Mouse (Mus musculus): ENCODE data around the gene Hira. TPM values are rescaled to one million over a fixed set of nuclear protein-coding genes. Genes with fewer than 3 reads are reported as not detected.
"Not testable (repeated sequence)": the region's sequence is repeated elsewhere in the genome, so short reads cannot be mapped to it uniquely, and the experiment has no call there.

Hira gene
- polyA plus RNA-seq, 1 experiment from 2014 or later, result 17.5 TPM

DNA sequence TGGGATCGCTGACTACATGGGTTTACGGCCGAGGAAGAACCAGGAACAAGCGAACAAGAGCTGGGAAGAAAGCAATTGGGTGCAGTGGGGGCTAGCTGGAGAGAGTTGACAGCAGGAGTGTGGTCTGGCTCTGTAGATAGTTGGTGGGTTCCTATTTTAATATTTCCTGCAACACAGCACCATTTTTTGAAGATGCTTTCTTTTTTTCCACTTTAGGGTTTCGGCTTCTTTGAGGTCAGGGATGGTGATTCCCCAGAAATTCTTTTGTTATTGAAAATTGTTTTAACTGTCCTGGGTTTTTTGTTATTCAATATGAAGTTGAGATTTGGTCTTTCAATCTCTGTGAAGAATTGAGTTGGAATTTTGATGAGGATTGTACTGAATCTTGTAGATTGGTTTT is 110.0 kb downstream of the Hira start:
- Histone ChIP-seq H3K4me1 (no peaks in the 10 kb centered on the region), H3K4me2 (no peak overlapping the region), H3K27ac (replicated peaks) (no peak overlapping the region), H3K4me3 (replicated peaks) (no peak overlapping the region), H3K36me3 (no peaks in the 10 kb centered on the region), H3K9ac (replicated peaks) (no peak overlapping the region), H3K27me3 (replicated peaks) (no peaks in the 10 kb centered on the region), H3K9me3 (replicated peaks) (no peaks in the 10 kb centered on the region)
- ATAC-seq (ENCODE audit: low FRiP score), result no peak
- WGBS, result 93% methylated on average over 5 of the region's 5 CpGs

DNA sequence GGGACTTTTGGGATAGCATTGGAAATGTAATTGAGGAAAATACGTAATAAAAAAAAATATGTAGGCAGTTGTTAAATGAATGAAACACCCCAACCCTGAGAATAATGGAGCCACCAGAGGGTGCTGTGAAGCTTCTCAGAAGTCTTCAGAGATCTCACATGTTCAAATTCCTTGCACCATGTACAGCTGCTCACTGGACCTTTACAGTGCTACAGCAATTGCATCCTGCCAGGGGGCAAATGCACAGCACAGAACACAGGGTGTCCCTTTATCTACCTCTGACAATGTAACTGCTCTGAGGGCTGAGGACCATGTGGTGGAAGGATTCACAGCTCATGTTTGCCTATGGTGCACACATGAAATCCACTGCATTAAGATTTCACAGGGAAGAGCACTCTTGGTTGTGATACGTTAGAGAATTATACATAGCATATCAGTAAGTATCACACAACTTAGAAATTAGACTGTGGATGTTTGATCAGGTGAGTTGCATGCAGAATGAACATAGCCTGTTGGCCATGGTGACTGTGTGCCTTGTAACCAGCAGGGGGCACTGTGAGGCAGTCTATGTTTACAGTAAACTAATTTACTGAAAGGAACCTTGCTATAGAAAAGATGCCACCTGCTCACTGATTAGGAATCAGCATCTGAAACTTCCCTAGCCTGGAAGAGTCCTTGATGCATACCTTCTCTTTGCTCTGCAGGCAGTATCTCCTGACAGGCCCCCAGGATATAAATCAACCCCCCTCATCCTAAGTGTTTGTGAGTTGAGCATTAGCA is 126.0 kb downstream of the Hira start:
- not testable (repeated sequence) for H3K9ac ChIP-seq (replicated peaks); H3K9me3 ChIP-seq (replicated peaks); H3K4me2 ChIP-seq; H3K36me3 ChIP-seq; H3K27ac ChIP-seq (replicated peaks); H3K27me3 ChIP-seq (replicated peaks); H3K4me1 ChIP-seq; ATAC-seq (ENCODE audit: low FRiP score); H3K4me3 ChIP-seq (replicated peaks)
- WGBS, result 32% methylated on average over 2 of the region's 2 CpGs

DNA sequence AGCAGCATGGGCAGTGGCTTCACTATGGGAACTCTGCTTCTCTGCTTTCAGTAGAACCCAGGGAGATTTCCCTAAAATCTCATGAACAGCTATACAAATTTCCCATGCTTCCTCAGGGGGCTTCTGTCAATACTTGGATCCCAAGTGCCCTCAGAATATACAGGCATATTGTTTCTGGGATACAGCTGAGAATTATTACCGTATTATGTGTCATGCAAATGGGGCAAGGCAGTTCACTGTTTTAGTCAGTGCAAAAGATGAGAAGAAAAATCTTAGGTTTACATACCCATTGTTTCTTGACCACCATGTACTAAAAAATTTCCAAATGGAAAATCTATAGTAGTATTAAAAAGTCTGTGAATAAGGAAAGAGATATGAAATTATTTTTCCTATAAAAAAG is 126.9 kb downstream of the Hira start:
- Histone ChIP-seq H3K4me2 (no peak overlapping the region), H3K27me3 (replicated peaks) (no peaks in the 10 kb centered on the region), H3K4me1 (no peaks in the 10 kb centered on the region), H3K9ac (replicated peaks) (no peak overlapping the region), H3K36me3 (no peaks in the 10 kb centered on the region), H3K9me3 (replicated peaks) (no peaks in the 10 kb centered on the region), H3K4me3 (replicated peaks) (no peak overlapping the region), H3K27ac (replicated peaks) (no peak overlapping the region)
- no peak for ATAC-seq (ENCODE audit: low FRiP score)
- 96% methylated on average over 1 of the region's 1 CpGs for WGBS

DNA sequence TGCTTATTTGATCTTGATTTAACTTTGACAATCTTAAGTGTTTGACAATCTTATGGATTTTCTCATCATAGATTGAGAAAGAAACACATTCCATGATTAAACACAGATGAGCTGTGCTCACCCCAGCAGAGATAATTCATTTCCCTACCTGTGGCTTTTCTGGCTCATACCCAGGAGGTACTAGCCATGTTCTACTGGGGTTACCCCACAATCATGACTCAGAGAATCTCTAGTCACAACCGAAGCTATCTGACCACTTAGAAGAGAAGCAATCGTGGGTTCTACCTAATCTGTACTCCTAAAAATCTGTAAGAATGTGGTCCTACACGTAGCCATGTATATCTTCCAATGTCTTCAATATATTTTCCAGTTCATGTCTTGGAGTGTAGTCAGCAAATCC is 128.5 kb downstream of the Hira start:
- H3K4me1 ChIP-seq, result no peaks in the 10 kb centered on the region
- H3K4me3 ChIP-seq (replicated peaks), result no peak overlapping the region
- H3K9me3 ChIP-seq (replicated peaks), result no peaks in the 10 kb centered on the region
- H3K27me3 ChIP-seq (replicated peaks), result no peaks in the 10 kb centered on the region
- H3K36me3 ChIP-seq, result no peaks in the 10 kb centered on the region
- no peak for ATAC-seq (ENCODE audit: low FRiP score)
- 80% methylated on average over 3 of the region's 3 CpGs for WGBS
- no peak overlapping the region for H3K4me2 ChIP-seq
- no peak overlapping the region for H3K27ac ChIP-seq (replicated peaks)
- no peak overlapping the region for H3K9ac ChIP-seq (replicated peaks)

DNA sequence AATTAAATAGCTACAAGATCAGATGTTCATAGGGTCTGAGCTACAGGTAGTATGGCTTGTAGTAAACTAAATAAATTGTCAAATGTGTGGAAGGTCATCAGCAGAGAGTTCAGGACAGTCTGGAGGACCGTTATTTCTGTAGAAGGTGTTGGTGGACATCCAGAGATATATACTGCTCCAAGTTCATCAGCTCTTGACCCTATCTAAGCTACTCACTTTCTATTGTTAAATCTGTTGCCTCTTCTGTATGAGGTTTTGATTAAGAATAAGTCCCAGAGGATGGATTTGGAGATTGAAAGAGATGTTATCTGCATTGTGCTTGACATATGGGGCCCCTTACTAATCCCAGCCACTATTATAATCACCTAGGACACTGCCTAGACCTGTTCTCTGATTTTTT is 129.9 kb downstream of the Hira start:
- no peak for ATAC-seq (ENCODE audit: low FRiP score)
- Histone ChIP-seq H3K27me3 (replicated peaks) (no peaks in the 10 kb centered on the region), H3K4me2 (no peak overlapping the region), H3K36me3 (no peaks in the 10 kb centered on the region), H3K9ac (replicated peaks) (no peak overlapping the region), H3K4me3 (replicated peaks) (no peak overlapping the region), H3K9me3 (replicated peaks) (no peaks in the 10 kb centered on the region), H3K27ac (replicated peaks) (no peak overlapping the region), H3K4me1 (no peaks in the 10 kb centered on the region)
- 97% methylated on average over 1 of the region's 1 CpGs for WGBS

DNA sequence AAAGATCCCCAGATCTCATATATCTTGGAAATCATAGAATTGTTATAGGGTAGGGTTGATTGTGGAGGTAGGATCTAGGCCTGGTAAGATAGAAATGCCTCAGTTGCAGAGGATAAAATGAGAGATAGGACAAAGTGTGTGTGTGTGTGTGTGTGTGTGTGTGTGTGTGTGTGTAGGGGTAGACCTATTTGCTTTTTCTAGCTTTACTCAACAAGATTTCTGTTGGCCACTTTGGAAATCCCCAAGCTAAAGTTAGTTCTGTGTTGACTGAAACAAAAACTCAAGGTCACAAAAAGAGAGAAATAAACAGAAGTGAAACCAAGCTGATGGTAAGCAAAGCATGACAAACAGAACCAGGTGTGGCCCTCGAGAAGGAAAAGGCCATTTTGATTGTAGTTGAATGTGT is 130.4 kb downstream of the Hira start:
- not testable (repeated sequence) for ATAC-seq (ENCODE audit: low FRiP score); H3K27ac ChIP-seq (replicated peaks); H3K4me3 ChIP-seq (replicated peaks); H3K36me3 ChIP-seq; H3K4me1 ChIP-seq; H3K9ac ChIP-seq (replicated peaks); H3K27me3 ChIP-seq (replicated peaks); H3K9me3 ChIP-seq (replicated peaks); H3K4me2 ChIP-seq
- 62% methylated on average over 1 of the region's 1 CpGs for WGBS

DNA sequence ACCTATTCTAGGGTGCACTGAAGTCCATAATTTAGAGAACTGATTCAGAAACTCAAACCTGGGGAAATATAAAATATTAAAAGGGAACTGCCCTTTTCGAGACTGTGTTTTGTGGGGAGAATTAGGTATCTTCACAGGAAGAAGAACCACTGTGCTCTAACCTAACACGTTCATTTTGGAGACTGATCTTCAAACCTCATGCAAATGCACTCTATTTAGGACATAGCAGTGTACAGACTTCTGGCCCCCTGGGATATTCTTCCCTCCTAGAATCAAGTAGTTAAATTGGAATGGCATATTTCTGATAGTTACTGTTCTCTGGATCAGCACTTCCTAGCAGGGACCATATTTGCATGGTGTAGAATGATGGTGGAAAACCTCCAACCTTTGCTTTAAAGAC is 133.9 kb downstream of the Hira start:
- no peaks in the 10 kb centered on the region for H3K36me3 ChIP-seq
- H3K27ac ChIP-seq (replicated peaks), result no peak overlapping the region
- WGBS, result 79% methylated on average over 2 of the region's 2 CpGs
- H3K9ac ChIP-seq (replicated peaks), result no peak overlapping the region
- no peak overlapping the region for H3K4me2 ChIP-seq
- H3K27me3 ChIP-seq (replicated peaks), result no peaks in the 10 kb centered on the region
- H3K4me3 ChIP-seq (replicated peaks), result no peak overlapping the region
- no peak for ATAC-seq (ENCODE audit: low FRiP score)
- no peaks in the 10 kb centered on the region for H3K4me1 ChIP-seq
- no peaks in the 10 kb centered on the region for H3K9me3 ChIP-seq (replicated peaks)

DNA sequence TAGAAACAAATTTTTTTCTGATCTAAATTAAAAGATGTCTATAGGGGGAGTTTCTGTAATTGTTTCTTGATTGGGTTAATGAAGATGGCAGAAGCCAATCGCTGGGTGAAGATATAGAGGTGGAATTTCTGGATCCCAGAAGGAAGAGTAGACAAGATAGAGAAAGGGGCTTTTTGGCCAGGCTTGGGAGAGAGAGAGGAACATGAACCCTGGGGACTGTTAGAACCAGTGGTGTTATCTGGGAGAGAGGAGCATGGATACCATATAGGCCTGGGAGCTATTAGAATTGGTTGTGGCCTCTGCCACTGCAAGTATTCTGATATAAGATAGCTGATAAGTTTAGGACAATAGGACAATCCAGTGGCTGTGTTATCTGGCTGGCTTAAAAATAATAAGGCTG is 136.7 kb downstream of the Hira start:
- Histone ChIP-seq H3K9ac (replicated peaks) (no peak overlapping the region), H3K27me3 (replicated peaks) (no peaks in the 10 kb centered on the region), H3K9me3 (replicated peaks) (no peaks in the 10 kb centered on the region), H3K4me1 (no peaks in the 10 kb centered on the region), H3K4me3 (replicated peaks) (no peak overlapping the region), H3K36me3 (no peaks in the 10 kb centered on the region), H3K27ac (replicated peaks) (no peak overlapping the region), H3K4me2 (no peak overlapping the region)
- ATAC-seq (ENCODE audit: low FRiP score), result no peak
- 72% methylated on average over 1 of the region's 1 CpGs for WGBS

DNA sequence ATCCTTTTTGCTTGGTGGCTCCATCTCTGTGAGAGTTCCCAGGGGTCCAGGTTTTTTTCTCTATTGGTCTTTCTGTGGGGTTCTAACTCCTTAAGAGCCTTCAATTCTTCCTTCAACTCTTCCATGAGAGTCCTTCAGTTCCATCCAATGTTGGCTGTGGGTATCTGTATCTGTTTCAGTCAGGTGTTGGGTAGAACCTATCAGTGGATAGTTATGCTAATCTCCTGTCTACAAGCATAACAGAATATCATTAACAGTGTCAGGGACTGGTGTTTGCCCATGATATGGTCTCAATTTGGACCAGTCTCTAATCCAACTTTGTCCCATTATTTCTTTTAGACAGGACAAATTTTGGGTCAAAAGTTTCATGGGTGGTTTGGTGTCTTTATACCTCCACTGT is 137.8 kb downstream of the Hira start:
- no peaks in the 10 kb centered on the region for H3K36me3 ChIP-seq
- H3K9me3 ChIP-seq (replicated peaks), result no peaks in the 10 kb centered on the region
- H3K4me2 ChIP-seq, result no peak overlapping the region
- no peaks in the 10 kb centered on the region for H3K4me1 ChIP-seq
- no peak for ATAC-seq (ENCODE audit: low FRiP score)
- no peaks in the 10 kb centered on the region for H3K27me3 ChIP-seq (replicated peaks)
- no peak overlapping the region for H3K4me3 ChIP-seq (replicated peaks)
- H3K27ac ChIP-seq (replicated peaks), result no peak overlapping the region
- H3K9ac ChIP-seq (replicated peaks), result no peak overlapping the region

Other genes with a start within 250 kb of the Hira start
- gene Sept5, start 247.1 kb upstream of the Hira start, polyA plus RNA-seq (2015; fragmentation: Nextera tagmentation; extraction: Ambion mirVana), result 185 and 216 TPM in 2 replicates
- 111 and 121 TPM in 2 replicates for gene Cldn5, start 100.2 kb upstream of the Hira start, polyA plus RNA-seq (2015; fragmentation: Nextera tagmentation; extraction: Ambion mirVana)
- 110 and 114 TPM in 2 replicates for gene Ufd1, start 65.3 kb upstream of the Hira start, polyA plus RNA-seq (2015; fragmentation: Nextera tagmentation; extraction: Ambion mirVana)
- gene Cdc45, start 65.0 kb upstream of the Hira start, polyA plus RNA-seq (2015; fragmentation: Nextera tagmentation; extraction: Ambion mirVana), result 6.6 and 18.5 TPM in 2 replicates
- gene 2510002D24Rik, start 40.5 kb upstream of the Hira start, polyA plus RNA-seq (2015; fragmentation: Nextera tagmentation; extraction: Ambion mirVana), result 48.0 and 50.2 TPM in 2 replicates
- 0.17 TPM in 1 of 2 replicates, not detected in the other for gene Gm28539, start 40.5 kb upstream of the Hira start, polyA plus RNA-seq (2015; fragmentation: Nextera tagmentation; extraction: Ambion mirVana)
- 86.3 and 94.9 TPM in 2 replicates for gene Mrpl40, start 175 bp upstream of the Hira start, polyA plus RNA-seq (2015; fragmentation: Nextera tagmentation; extraction: Ambion mirVana)